Mouse (Mus musculus) liver, embryonic 15.5 days (tissue): Measurements from ENCODE around the gene Rps19. TPM values are rescaled to one million over a fixed set of nuclear protein-coding genes. Genes with fewer than 3 reads are reported as not detected.

Experiments
- ATAC-seq: fragments of 200-750 bp; cut with Nextera tagmentation; 2 replicates; pipeline ENCODE4 v1.8.0; 2017; ENCODE audit warnings: moderate number of reproducible peaks, mild to moderate bottlenecking, moderate library complexity; ENCODE audit not compliant: insufficient read depth
- H3K27ac ChIP-seq: fragments of 300-500 bp; sonication (generic); replicated peaks from 2 replicates; pipeline ENCODE4 v1.5.1; 2015; ENCODE audit warnings: mild to moderate bottlenecking, inconsistent platforms
- H3K27me3 ChIP-seq: fragments of 300-500 bp; sonication (generic); 2 replicates; pipeline ENCODE4 v1.6.1; 2015; ENCODE audit warnings: mild to moderate bottlenecking, inconsistent platforms
- H3K36me3 ChIP-seq: fragments of 300-500 bp; sonication (generic); replicated peaks from 2 replicates; pipeline ENCODE4 v1.6.1; 2015; ENCODE audit warnings: moderate library complexity, mild to moderate bottlenecking, inconsistent platforms
- H3K4me1 ChIP-seq: fragments of 300-500 bp; sonication (generic); replicated peaks from 2 replicates; pipeline ENCODE4 v1.6.1; 2015; ENCODE audit warnings: inconsistent platforms
- H3K4me2 ChIP-seq: fragments of 300-500 bp; sonication (generic); 2 replicates; pipeline ENCODE4 v1.6.1; 2015; ENCODE audit warnings: moderate library complexity, mild to moderate bottlenecking, inconsistent platforms
- H3K4me3 ChIP-seq: fragments of 300-500 bp; sonication (generic); replicated peaks from 2 replicates; pipeline ENCODE4 v1.5.1; 2015; ENCODE audit warnings: mild to moderate bottlenecking, inconsistent platforms
- H3K9ac ChIP-seq: fragments of 300-500 bp; sonication (generic); 2 replicates; pipeline ENCODE4 v1.6.1; 2015; ENCODE audit warnings: moderate library complexity, mild to moderate bottlenecking, inconsistent platforms
- H3K9me3 ChIP-seq: fragments of 300-500 bp; sonication (generic); replicated peaks from 2 replicates; pipeline ENCODE4 v1.6.1; 2016; ENCODE audit warnings: inconsistent platforms
- WGBS: fragments of 180-500 bp; shearing (Covaris S2); methylation state at CpG from one replicate; pipeline ENCODE4 v1.1.7; 2015; ENCODE audit warnings: mixed read lengths; ENCODE audit not compliant: insufficient replicate concordance; 5-methylcytosine and 5-hydroxymethylcytosine counted together
- polyA plus RNA-seq: library from polyadenylated mRNA; unstranded; fragments of >200 nt; fragmentation: Nextera tagmentation; extraction: Ambion mirVana; gene quantifications from 2 replicates; pipeline ENCODE4 v1.2.1, GENCODE M21; 2015

Gene Rps19
- polyA plus RNA-seq, 1 experiment from 2014 or later = 1,167 TPM

DNA sequence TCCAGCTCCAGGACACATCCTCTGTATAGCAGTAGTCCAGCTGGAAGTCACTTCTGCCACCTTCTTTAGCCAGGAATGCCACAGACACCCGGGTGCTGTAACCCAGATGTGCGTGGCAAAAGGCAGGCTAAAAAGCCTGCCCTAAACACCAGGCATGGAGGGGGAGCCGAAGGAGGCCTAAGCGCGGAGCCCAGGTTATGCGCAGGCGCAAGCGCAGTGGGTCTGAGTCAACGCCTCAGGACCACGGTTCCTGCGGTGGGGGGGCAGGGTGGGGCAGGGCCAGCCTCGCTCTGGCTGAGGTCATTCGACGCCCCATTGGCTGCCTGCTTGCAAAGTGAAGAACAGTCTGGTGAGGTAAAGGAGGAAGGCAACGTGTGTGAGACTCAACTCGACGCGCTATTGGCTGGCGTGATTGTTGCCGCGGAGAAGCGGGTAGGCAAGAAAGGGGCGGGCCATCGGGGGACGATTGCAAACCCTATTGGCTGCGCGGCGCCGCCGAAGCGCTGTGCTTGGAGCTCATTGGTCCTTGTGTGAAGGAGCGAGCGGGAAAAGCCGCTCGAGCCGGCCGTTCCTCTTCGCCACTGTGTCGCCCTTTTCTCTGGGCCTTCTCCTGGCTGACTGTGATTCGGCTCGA, 14.5 kb upstream of the Rps19 start, which contains the start of the genes Lypd4 and Dmrtc2:
Gene Lypd4 (minus strand): TSS at position 410 of the 634 bp plus-strand sequence.
Gene Dmrtc2 (plus strand): TSS at position 526 of the 634 bp plus-strand sequence.
- Histone ChIP-seq H3K4me1 (0 out of 2 replicates have a peak, but pooled peaks cover 6% of the 10 kb centered on the region), H3K4me3 (no peak within 1 kb of the TSS), H3K9me3 (no peaks in the 10 kb centered on the region), H3K9ac (no peak within 1 kb of the TSS), H3K4me2 (no peak within 1 kb of the TSS), H3K27ac (no peak within 1 kb of the TSS), H3K36me3 (no peaks in the 10 kb centered on the region), H3K27me3 (peaks cover 71% of the 10 kb centered on the region)
- ATAC-seq = no peak
- WGBS = 47% methylated on average over 39 of the region's 41 CpGs

GRCm38 (mm10) chr7:24877588-24877987, 6.6 kb upstream of the Rps19 start:
- Histone ChIP-seq H3K27me3 (peaks cover 33% of the 10 kb centered on the region), H3K4me1 (no peaks in the 10 kb centered on the region), H3K36me3 (no peaks in the 10 kb centered on the region), H3K27ac (no peak overlapping the region), H3K9ac (no peak overlapping the region), H3K4me3 (no peak overlapping the region), H3K4me2 (no peak overlapping the region), H3K9me3 (no peaks in the 10 kb centered on the region)
- ATAC-seq = no peak
- WGBS = 53% methylated on average over 3 of the region's 3 CpGs

DNA sequence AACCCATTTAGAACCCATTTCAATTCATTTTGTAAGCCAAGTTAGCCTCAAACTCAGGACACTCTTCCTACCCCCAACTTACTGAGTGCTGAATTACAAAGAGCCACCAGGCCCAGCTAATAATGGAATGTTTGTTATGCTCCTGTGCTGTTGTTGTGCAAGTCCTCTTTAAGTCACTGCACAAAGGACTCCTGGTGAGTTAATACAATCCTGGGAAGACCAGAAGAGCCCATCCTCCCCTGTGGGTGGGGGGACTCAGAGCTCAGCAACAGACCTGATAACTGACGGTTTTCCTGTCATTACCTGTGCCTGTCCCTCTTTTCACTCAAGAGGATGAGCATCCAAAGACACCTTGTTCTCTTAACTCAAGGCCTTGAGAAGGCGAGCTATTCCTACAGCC, 4.6 kb upstream of the Rps19 start:
- no peak for ATAC-seq
- no peak overlapping the region for H3K27ac ChIP-seq
- no peak overlapping the region for H3K4me2 ChIP-seq
- no peak overlapping the region for H3K4me3 ChIP-seq
- WGBS = 59% methylated on average over 2 of the region's 2 CpGs
- peaks cover 19% of the 10 kb centered on the region for H3K27me3 ChIP-seq
- H3K9me3 ChIP-seq = no peaks in the 10 kb centered on the region
- H3K36me3 ChIP-seq = no peaks in the 10 kb centered on the region
- no peak overlapping the region for H3K9ac ChIP-seq
- H3K4me1 ChIP-seq = peaks cover 6% of the 10 kb centered on the region

GRCm38 (mm10) chr7:24882416-24883199, 1.6 kb upstream of the Rps19 start:
- Histone ChIP-seq H3K4me1 (peaks cover 29% of the 10 kb centered on the region), H3K4me3 (no peak overlapping the region), H3K9me3 (no peaks in the 10 kb centered on the region), H3K4me2 (no peak overlapping the region), H3K9ac (no peak overlapping the region), H3K36me3 (peaks cover 24% of the 10 kb centered on the region), H3K27me3 (0 out of 2 replicates have a peak, but pooled peaks cover 3% of the 10 kb centered on the region), H3K27ac (no peak overlapping the region)
- no peak for ATAC-seq
- 81% methylated on average over 9 of the region's 9 CpGs for WGBS

- Histone ChIP-seq H3K4me2 (peak overlapping the region; percentile 84), H3K4me1 (peaks cover 42% of the 10 kb centered on the region), H3K9me3 (no peaks in the 10 kb centered on the region), H3K27ac (peak overlapping the region; percentile 95), H3K36me3 (peaks cover 46% of the 10 kb centered on the region), H3K4me3 (peak overlapping the region; percentile 87), H3K27me3 (no peaks in the 10 kb centered on the region), H3K9ac (peak overlapping the region; percentile 91)
- 0 out of 2 replicates have a peak, but pooled peaks have one; percentile 0 for ATAC-seq
- under 1% methylated on average over 47 of the region's 47 CpGs for WGBS
Measured at GRCm38 (mm10) chr7:24884693-24885291, 621 bp downstream of the Rps19 start.

GRCm38 (mm10) chr7:24885468-24886307, 1.5 kb downstream of the Rps19 start:
- Histone ChIP-seq H3K4me3 (peak overlapping the region; percentile 87), H3K27me3 (no peaks in the 10 kb centered on the region), H3K9ac (peak overlapping the region; percentile 91), H3K4me1 (peaks cover 44% of the 10 kb centered on the region), H3K9me3 (no peaks in the 10 kb centered on the region), H3K27ac (peak overlapping the region; percentile 95), H3K36me3 (peaks cover 54% of the 10 kb centered on the region), H3K4me2 (peak overlapping the region; percentile 84)
- 11% methylated on average over 12 of the region's 12 CpGs for WGBS
- ATAC-seq = no peak

GRCm38 (mm10) chr7:24886308-24886633, 2.1 kb downstream of the Rps19 start:
- no peaks in the 10 kb centered on the region for H3K27me3 ChIP-seq
- H3K9me3 ChIP-seq = no peaks in the 10 kb centered on the region
- peaks cover 45% of the 10 kb centered on the region for H3K4me1 ChIP-seq
- H3K4me3 ChIP-seq = peak overlapping the region; percentile 87
- 16% methylated on average over 4 of the region's 4 CpGs for WGBS
- peak overlapping the region; percentile 91 for H3K9ac ChIP-seq
- no peak for ATAC-seq
- H3K36me3 ChIP-seq = peaks cover 60% of the 10 kb centered on the region
- H3K27ac ChIP-seq = peak overlapping the region; percentile 95
- H3K4me2 ChIP-seq = peak overlapping the region; percentile 84

DNA sequence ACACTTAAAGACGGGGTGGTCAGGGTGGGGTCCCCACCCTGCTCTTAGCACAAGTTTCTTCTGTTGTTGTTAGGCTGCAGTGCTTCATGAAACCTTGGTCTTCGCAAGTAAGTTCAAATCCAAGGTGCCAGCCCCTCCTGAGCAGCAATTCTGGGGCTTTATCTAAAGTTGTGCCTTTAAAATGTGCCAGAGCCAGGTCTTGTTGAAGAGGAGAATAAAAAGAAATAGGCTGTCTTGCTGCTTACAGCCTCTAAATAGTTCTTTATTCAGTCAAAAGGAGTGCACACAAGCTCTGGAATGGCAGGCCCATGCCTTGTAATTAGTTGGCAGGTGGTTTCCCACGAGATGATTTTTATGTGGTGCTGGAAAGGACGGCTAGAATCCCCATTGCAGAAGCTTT, 2.9 kb downstream of the Rps19 start:
- Histone ChIP-seq H3K36me3 (peaks cover 61% of the 10 kb centered on the region), H3K9ac (peak overlapping the region; percentile 91), H3K9me3 (no peaks in the 10 kb centered on the region), H3K27ac (peak overlapping the region; percentile 95; the same call in 1 of the 2 replicates), H3K4me1 (peaks cover 45% of the 10 kb centered on the region), H3K4me3 (peak overlapping the region; percentile 87), H3K4me2 (peak overlapping the region; percentile 84), H3K27me3 (no peaks in the 10 kb centered on the region)
- no peak for ATAC-seq
- WGBS = 52% methylated on average over 4 of the region's 4 CpGs

GRCm38 (mm10) chr7:24889431-24890220, 5.5 kb downstream of the Rps19 start:
- Histone ChIP-seq H3K4me3 (no peak overlapping the region), H3K27me3 (no peaks in the 10 kb centered on the region), H3K27ac (peak overlapping the region; percentile 16), H3K36me3 (peaks cover 61% of the 10 kb centered on the region), H3K4me2 (no peak overlapping the region), H3K9me3 (no peaks in the 10 kb centered on the region), H3K4me1 (peaks cover 39% of the 10 kb centered on the region), H3K9ac (no peak overlapping the region)
- ATAC-seq = 0 out of 2 replicates have a peak, but pooled peaks have one; percentile 5
- WGBS = 75% methylated on average over 6 of the region's 6 CpGs
